Mouse (Mus musculus) heart, embryonic 16.5 days (tissue): ENCODE measurements around the gene Mtmr12. TPM values are rescaled to one million over a fixed set of nuclear protein-coding genes. Genes with fewer than 3 reads are reported as not detected.
A peak's percentile ranks its signal among the peaks of the same experiment; 100 is the strongest.

Experiments used
- ATAC-seq: fragments of 200-750 bp; cut with Nextera tagmentation; replicated peaks from 2 replicates; pipeline ENCODE4 v1.8.0; 2017; ENCODE audit warnings: moderate number of reproducible peaks; ENCODE audit not compliant: insufficient read depth, low FRiP score; ENCODE audit errors: extremely low read depth
- H3K27ac ChIP-seq: fragments of 300-500 bp; sonication (generic); 2 replicates; pipeline ENCODE4 v1.5.1; 2014; ENCODE audit warnings: mild to moderate bottlenecking, low read length, control low read depth, moderate library complexity
- H3K27me3 ChIP-seq: fragments of 300-500 bp; sonication (generic); 2 replicates; pipeline ENCODE4 v1.6.1; 2014; ENCODE audit warnings: low read length, mixed read lengths; ENCODE audit not compliant: control insufficient read depth, insufficient read depth
- H3K36me3 ChIP-seq: fragments of 300-500 bp; sonication (generic); 2 replicates; pipeline ENCODE4 v1.6.1; 2014; ENCODE audit not compliant: control insufficient read depth, insufficient read depth
- H3K4me1 ChIP-seq: fragments of 300-500 bp; sonication (generic); 2 replicates; pipeline ENCODE4 v1.6.1; 2014; ENCODE audit warnings: low read length, mixed read lengths; ENCODE audit not compliant: control insufficient read depth, insufficient read depth
- H3K4me2 ChIP-seq: fragments of 300-500 bp; sonication (generic); 2 replicates; pipeline ENCODE4 v1.6.1; 2014; ENCODE audit warnings: low read depth, mild to moderate bottlenecking, control low read depth, low read length
- H3K4me3 ChIP-seq: fragments of 300-500 bp; sonication (generic); 2 replicates; pipeline ENCODE4 v1.5.1; 2014; ENCODE audit warnings: mild to moderate bottlenecking, control low read depth, low read length
- H3K9ac ChIP-seq: fragments of 300-500 bp; sonication (generic); 2 replicates; pipeline ENCODE4 v1.6.1; 2014; ENCODE audit warnings: low read length, control low read depth
- H3K9me3 ChIP-seq: fragments of 300-500 bp; sonication (generic); replicated peaks from 2 replicates; pipeline ENCODE4 v1.6.1; 2016; ENCODE audit warnings: low read length; ENCODE audit not compliant: control insufficient read depth
- WGBS: fragments of 180-500 bp; shearing (Covaris S2); extraction: QIAGEN DNeasy Blood & Tissue Kit; methylation state at CpG from one replicate; pipeline ENCODE4 v1.1.7; 2014; 5-methylcytosine and 5-hydroxymethylcytosine counted together
- polyA plus RNA-seq: library from polyadenylated mRNA; unstranded; fragments of >200 nt; fragmentation: Nextera tagmentation; extraction: Ambion mirVana; gene quantifications from 2 replicates; pipeline ENCODE4 v1.2.1, GENCODE M21; 2015

Mtmr12 gene
- polyA plus RNA-seq, 1 experiment from 2014 or later, result 13.1 TPM

DNA sequence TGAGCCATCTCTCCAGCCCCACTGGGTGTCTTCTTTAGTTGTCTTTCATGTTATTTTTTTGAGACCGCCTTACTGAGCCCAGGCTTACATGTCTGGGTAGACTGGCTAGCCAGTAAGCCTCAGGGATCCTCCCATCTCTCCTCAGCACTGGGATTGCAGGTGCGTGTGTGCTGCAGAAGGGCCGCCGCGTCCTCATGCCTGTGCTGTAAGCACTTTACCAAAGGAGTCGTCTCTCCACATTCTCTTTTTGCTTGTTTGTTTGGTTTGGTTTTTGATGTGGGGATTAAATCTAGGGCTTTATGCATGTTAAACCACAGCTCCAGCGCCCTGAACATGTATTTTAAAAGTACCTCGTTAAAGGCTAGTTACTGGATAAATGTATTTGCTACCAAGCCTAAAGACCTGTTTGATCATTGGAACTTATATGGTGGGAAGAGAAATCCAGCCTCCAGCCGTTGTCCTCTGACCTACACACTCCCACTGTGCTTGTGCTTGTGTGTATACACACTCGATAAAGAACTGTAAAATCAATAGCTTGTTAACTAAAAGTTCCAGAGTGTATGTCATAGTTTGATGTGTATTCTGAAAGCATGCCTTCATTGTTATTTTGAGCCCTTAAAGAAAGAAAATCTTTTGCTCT lies 24.9 kb downstream of the Mtmr12 start:
- no peak for ATAC-seq
- Histone ChIP-seq H3K9ac (no peak overlapping the region), H3K9me3 (no peaks in the 10 kb centered on the region), H3K4me3 (no peak overlapping the region), H3K27ac (peak overlapping the region; percentile 78), H3K27me3 (no peaks in the 10 kb centered on the region), H3K4me1 (peaks cover 49% of the 10 kb centered on the region), H3K36me3 (peaks cover 11% of the 10 kb centered on the region), H3K4me2 (no peak overlapping the region)
- WGBS, result 69% methylated on average over 10 of the region's 10 CpGs

DNA sequence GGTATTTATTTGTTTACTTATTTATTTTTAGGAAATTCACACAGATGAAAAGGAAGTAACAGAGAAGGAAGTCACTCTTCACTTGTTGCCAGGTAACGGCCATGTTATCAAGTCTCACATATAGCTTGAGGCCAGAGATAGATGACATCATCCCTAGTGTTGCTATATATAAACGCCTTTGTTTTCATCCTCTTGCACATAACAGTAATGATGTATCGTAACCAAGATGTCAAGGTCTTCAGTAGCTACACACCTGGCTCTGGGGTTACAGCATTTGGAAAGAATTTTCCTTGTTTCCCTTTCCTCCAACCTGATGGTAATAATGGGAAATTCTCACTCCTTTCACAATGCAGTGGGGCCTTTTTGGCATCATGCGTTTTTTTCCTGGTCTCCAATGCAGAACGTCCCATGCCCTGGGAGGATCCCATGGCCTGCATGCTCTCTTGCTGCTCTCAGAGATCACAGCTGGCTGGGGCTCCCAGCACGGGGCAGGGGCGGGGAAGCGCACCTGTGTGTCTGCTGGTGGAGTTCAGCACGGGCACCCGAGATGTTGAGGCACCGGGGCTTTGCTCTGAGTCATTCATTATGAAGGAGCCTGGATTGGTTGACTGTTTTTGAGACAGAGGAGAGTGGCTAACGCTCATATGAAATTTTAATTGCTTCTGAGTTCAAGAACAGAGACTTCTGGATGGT lies 25.6 kb downstream of the Mtmr12 start:
- Histone ChIP-seq H3K9ac (peak overlapping the region; percentile 53), H3K4me2 (peak overlapping the region; percentile 39), H3K4me1 (peaks cover 46% of the 10 kb centered on the region), H3K27ac (peak overlapping the region; percentile 80), H3K36me3 (peaks cover 13% of the 10 kb centered on the region), H3K27me3 (no peaks in the 10 kb centered on the region), H3K9me3 (no peaks in the 10 kb centered on the region), H3K4me3 (no peak overlapping the region)
- peak; percentile 83 for ATAC-seq
- 26% methylated on average over 12 of the region's 12 CpGs for WGBS

DNA sequence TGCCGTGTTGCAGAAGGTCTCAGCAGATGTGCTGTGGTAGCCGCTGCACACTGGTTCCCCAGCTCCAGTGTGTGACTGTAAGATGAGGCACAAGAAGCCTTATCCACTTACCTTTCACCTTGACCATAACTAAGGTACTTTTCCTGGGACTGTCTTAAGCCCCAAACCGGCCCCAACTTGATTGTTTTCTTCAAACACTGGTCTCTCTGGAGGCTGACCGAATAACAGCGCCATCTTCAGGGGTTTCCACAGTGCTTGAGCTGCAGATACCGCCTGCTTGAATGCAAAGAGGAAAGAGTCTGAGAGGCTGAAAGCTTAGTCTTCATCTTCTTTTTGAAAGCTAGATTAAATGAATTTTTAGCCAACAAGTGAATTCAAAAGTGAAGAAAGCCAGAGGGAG lies 26.6 kb downstream of the Mtmr12 start:
- peaks cover 46% of the 10 kb centered on the region for H3K4me1 ChIP-seq
- H3K4me3 ChIP-seq, result no peak overlapping the region
- no peak for ATAC-seq
- no peak overlapping the region for H3K4me2 ChIP-seq
- H3K27me3 ChIP-seq, result no peaks in the 10 kb centered on the region
- no peak overlapping the region for H3K9ac ChIP-seq
- H3K27ac ChIP-seq, result no peak overlapping the region
- H3K9me3 ChIP-seq, result no peaks in the 10 kb centered on the region
- H3K36me3 ChIP-seq, result peaks cover 18% of the 10 kb centered on the region
- 85% methylated on average over 6 of the region's 6 CpGs for WGBS

DNA sequence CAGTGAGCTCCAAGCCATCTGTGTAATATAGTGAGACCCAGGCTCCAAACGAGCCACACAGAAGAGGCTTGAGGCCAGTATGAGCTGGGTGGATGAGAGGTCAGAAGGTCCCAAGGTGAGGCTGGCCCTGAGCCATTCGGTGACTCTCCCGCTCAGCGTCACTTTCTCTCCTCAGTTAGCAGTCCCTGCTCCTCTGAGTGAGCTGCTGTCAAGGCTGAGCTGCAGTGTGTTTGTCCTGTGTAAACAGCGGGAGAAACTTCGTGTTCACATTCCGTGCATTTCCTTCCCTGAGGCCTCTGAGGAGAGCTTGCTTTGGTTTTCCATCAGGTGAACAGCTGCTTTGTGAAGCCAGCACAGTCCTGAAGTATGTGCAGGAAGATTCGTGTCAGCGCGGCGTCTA lies 27.6 kb downstream of the Mtmr12 start:
- Histone ChIP-seq H3K9me3 (no peaks in the 10 kb centered on the region), H3K4me1 (peaks cover 43% of the 10 kb centered on the region), H3K9ac (peak overlapping the region; percentile 42; the same call in 1 of the 2 replicates), H3K27me3 (no peaks in the 10 kb centered on the region), H3K4me2 (no peak overlapping the region), H3K36me3 (peaks cover 18% of the 10 kb centered on the region), H3K27ac (peak overlapping the region; percentile 17), H3K4me3 (no peak overlapping the region)
- no peak for ATAC-seq
- 49% methylated on average over 11 of the region's 11 CpGs for WGBS

DNA sequence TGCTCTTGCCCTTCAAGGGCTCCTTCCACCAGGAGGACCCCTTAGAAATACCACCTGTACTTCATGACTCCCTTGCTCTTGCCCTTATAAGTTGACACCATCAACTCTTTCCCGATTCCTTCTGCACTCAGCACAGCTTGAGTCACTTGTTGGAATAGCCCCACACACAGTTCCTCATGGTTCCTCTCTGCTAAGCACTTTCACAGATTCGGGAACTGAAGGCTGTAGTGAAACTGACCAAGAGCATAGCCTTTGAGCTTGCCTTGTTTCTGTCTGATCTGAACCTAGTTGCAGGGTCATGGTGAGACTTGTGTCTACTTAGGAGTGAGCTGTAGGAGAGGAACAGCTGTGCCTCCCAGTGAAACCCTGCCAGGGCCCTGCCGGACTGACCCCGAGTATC lies 28.2 kb downstream of the Mtmr12 start:
- Histone ChIP-seq H3K27me3 (no peaks in the 10 kb centered on the region), H3K27ac (peak overlapping the region; percentile 17), H3K4me3 (no peak overlapping the region), H3K4me1 (peaks cover 41% of the 10 kb centered on the region), H3K36me3 (peaks cover 23% of the 10 kb centered on the region), H3K9me3 (no peaks in the 10 kb centered on the region), H3K4me2 (no peak overlapping the region), H3K9ac (no peak overlapping the region)
- 79% methylated on average over 4 of the region's 4 CpGs for WGBS
- no peak for ATAC-seq

DNA sequence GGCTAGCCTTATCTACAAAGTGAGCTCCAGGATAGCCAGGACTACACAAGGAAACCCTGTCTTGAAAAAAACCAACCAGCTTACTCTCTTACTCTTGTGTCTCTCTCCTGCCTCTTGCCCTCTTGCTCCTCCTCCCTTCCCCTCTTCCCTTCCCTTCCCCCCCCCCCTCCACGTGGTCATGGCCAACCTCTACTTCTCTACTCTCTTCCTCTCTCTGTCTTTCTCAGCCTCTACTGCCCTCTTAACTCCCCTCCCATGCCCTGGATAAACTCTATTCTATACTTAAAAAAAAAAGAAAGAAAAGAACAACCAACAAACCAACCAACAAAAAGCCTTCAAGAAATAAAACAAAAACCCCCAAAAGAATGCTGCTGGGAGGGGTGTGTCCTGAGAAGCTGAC lies 30.7 kb downstream of the Mtmr12 start:
- Histone ChIP-seq H3K4me1 (peaks cover 25% of the 10 kb centered on the region), H3K9ac (no peak overlapping the region), H3K9me3 (no peaks in the 10 kb centered on the region), H3K36me3 (peaks cover 38% of the 10 kb centered on the region), H3K4me3 (no peak overlapping the region), H3K27me3 (no peaks in the 10 kb centered on the region), H3K27ac (no peak overlapping the region), H3K4me2 (no peak overlapping the region)
- WGBS, result 64% methylated on average over 1 of the region's 1 CpGs
- ATAC-seq, result no peak

DNA sequence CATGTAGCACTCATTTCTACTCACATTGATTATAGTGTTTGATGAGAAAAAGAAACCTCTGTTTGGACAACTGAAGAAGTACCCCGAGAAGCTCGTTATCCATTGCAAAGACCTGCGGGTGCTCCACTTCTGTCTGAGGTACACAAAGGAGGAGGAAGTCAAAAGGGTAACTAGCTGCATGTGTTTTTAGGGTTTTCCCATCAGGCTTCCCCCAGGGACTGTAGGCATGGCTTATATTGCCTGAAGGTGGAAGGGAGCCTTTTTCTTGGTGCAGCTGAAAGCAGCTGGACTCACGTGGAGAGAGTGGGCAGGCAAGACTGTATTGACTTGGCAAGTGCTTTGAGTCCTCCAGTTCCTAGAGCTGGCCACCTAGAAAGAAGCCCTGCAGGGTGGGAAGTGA lies 31.2 kb downstream of the Mtmr12 start:
- H3K27ac ChIP-seq, result no peak overlapping the region
- WGBS, result 91% methylated on average over 4 of the region's 4 CpGs

DNA sequence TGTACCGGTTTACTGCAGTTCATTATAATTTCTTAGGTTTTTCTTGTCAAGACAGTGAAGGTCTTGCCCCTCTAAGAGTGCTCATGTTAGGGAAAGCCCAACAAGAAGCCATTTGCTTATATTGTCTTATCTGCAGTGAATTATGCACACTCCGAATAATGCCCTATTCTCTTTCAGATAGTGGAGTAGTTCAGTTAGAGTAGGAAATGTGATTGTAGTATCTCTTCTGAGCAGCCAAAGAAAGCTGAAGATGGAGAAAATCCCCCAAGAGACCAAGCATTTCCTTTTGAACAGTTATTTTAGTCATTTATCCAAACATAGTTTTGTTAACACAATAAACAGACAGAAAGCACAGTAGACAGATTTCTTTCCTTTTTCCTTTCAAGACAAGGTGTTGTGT lies 32.1 kb downstream of the Mtmr12 start:
- H3K4me3 ChIP-seq, result no peak overlapping the region
- peaks cover 15% of the 10 kb centered on the region for H3K4me1 ChIP-seq
- H3K9me3 ChIP-seq, result no peaks in the 10 kb centered on the region
- H3K9ac ChIP-seq, result no peak overlapping the region
- 0 out of 2 replicates have a peak overlapping the region, but pooled peaks have one; percentile 20 for H3K27ac ChIP-seq
- H3K36me3 ChIP-seq, result peaks cover 38% of the 10 kb centered on the region
- ATAC-seq, result no peak
- WGBS, result 71% methylated on average over 2 of the region's 2 CpGs
- H3K27me3 ChIP-seq, result no peaks in the 10 kb centered on the region
- no peak overlapping the region for H3K4me2 ChIP-seq

More for the DNA sequence above, 31.2 kb downstream of the Mtmr12 start:
- Histone ChIP-seq H3K9ac (no peak overlapping the region), H3K36me3 (peaks cover 38% of the 10 kb centered on the region), H3K4me3 (no peak overlapping the region), H3K4me2 (no peak overlapping the region), H3K9me3 (no peaks in the 10 kb centered on the region), H3K4me1 (peaks cover 21% of the 10 kb centered on the region), H3K27me3 (no peaks in the 10 kb centered on the region)
- ATAC-seq, result no peak

DNA sequence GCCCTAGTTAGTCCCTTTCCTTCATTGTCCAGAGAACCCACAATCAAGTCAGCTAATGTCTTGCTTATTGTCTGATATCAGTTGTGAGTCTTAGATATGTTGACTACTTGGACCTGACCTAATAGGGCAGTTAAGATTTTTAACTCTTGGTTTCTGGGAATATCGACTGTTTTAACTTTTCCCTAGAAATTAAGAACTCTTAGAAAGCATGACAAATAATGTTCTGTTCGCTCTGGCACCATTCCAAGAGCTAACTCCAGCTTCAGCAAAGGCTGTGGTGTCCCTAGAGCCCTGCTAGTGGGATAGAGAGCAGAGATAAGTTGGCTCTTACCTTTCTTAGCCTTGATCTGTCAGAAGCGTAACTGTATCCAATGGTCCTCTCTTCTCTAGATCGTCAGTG lies 32.7 kb downstream of the Mtmr12 start:
- Histone ChIP-seq H3K27ac (no peak overlapping the region), H3K4me2 (no peak overlapping the region), H3K36me3 (peaks cover 38% of the 10 kb centered on the region), H3K4me1 (peaks cover 10% of the 10 kb centered on the region), H3K9me3 (no peaks in the 10 kb centered on the region), H3K27me3 (no peaks in the 10 kb centered on the region), H3K9ac (no peak overlapping the region), H3K4me3 (no peak overlapping the region)
- ATAC-seq, result no peak
- WGBS, result 58% methylated on average over 4 of the region's 4 CpGs
